Mouse (Mus musculus): Measurements from ENCODE around the gene Gm10024. TPM values are rescaled to one million over a fixed set of nuclear protein-coding genes. Genes with fewer than 3 reads are reported as not detected.
"Not testable (repeated sequence)": the region's sequence is repeated elsewhere in the genome, so short reads cannot be mapped to it uniquely, and the experiment has no call there.

Gene Gm10024
- polyA plus RNA-seq, 2 experiments: not detected

- DNase-seq (ENCODE audit: low spot score): no peak
- H3K4me1 ChIP-seq (ENCODE audit: control insufficient read depth, insufficient read depth, low read length): no peaks in the 10 kb centered on the region
- H3K27ac ChIP-seq (replicated peaks; ENCODE audit: low read depth, low read length): no peak overlapping the region
- WGBS: 73% methylated on average over 3 of the region's 3 CpGs
- H3K4me2 ChIP-seq (replicated peaks; ENCODE audit: low read depth, low read length, severe bottlenecking): no peak overlapping the region
- no peak overlapping the region for H3K9ac ChIP-seq (ENCODE audit: low read depth, low read length, severe bottlenecking)
- no peaks in the 10 kb centered on the region for H3K9me3 ChIP-seq (ENCODE audit: control insufficient read depth, low read length)
- H3K4me3 ChIP-seq (replicated peaks; ENCODE audit: low read length): no peak overlapping the region
- no peaks in the 10 kb centered on the region for H3K27me3 ChIP-seq (ENCODE audit: control insufficient read depth, insufficient read depth, low read length)
- no peak for ATAC-seq (ENCODE audit: low FRiP score, low read depth)
- H3K36me3 ChIP-seq (ENCODE audit: control insufficient read depth, insufficient read depth, low read length): no peaks in the 10 kb centered on the region
- no peak for TF ChIP-seq POLR2A (IDR thresholded peaks at IDR 0.05; ENCODE audit: borderline replicate concordance, extremely low read depth, insufficient read depth, insufficient read length)
Observed at GRCm38 (mm10) chr10:77709831-77710230, 1.4 kb upstream of the Gm10024 start.

GRCm38 (mm10) chr10:77713734-77714133 lies 2.5 kb downstream of the Gm10024 start:
- Histone ChIP-seq H3K27ac (replicated peaks; ENCODE audit: low read depth, low read length) (no peak overlapping the region), H3K4me2 (replicated peaks; ENCODE audit: low read depth, low read length, severe bottlenecking) (no peak overlapping the region), H3K27me3 (ENCODE audit: control insufficient read depth, insufficient read depth, low read length) (no peaks in the 10 kb centered on the region), H3K4me3 (replicated peaks; ENCODE audit: low read length) (no peak overlapping the region), H3K36me3 (ENCODE audit: control insufficient read depth, insufficient read depth, low read length) (no peaks in the 10 kb centered on the region), H3K9ac (ENCODE audit: low read depth, low read length, severe bottlenecking) (no peak overlapping the region), H3K4me1 (ENCODE audit: control insufficient read depth, insufficient read depth, low read length) (no peaks in the 10 kb centered on the region), H3K9me3 (ENCODE audit: control insufficient read depth, low read length) (no peaks in the 10 kb centered on the region)
- TF ChIP-seq POLR2A (IDR thresholded peaks at IDR 0.05; ENCODE audit: borderline replicate concordance, extremely low read depth, insufficient read depth, insufficient read length): no peak
- ATAC-seq (ENCODE audit: low FRiP score, low read depth) (no peak), DNase-seq (ENCODE audit: low spot score) (no peak)
- WGBS: 34% methylated on average over 4 of the region's 4 CpGs

DNA sequence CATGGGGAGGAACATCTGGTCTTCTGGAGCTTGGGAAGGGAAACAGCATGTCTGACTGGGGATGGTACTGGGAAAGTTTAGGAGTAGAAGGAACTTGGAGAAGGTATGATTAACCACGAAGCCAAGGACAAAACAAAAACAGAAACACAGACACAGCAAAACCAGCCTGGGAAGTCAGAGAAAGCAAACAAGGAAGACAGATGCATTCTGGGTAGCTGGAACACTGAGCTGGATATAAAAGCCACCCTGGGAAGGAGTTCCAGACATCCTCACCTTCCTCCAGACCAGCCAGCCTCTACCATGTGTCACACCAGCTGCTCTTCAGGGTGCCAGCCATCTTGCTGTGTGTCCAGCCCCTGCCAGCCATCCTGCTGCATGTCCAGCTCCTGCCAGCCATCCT lies 4.2 kb downstream of the Gm10024 start, which contains the start of gene Gm10142:
Gm10142 (plus strand) TSS at position 301 of the 400 bp plus-strand sequence.
- no peak for ATAC-seq (ENCODE audit: low FRiP score, low read depth)
- no peaks in the 10 kb centered on the region for H3K27me3 ChIP-seq (ENCODE audit: control insufficient read depth, insufficient read depth, low read length)

DNA sequence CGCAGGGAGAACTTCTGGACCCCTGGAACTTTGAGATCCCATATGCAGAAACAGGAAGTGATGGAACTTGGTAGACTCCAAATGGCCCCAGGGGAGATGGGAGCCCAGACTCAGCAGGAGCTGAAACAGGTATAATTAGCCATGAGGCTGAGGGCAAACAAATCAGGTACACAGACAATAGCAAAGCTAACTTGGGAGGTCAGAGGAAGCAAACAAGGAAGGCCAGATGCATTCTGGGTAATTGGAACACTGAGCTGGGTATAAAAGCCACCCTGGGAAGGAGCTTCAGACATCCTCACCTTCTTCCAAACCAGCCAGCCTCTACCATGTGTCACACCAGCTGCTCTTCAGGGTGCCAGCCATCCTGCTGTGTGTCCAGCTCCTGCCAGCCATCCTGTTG lies 9.0 kb downstream of the Gm10024 start, which contains the start of gene Krtap12-1:
Krtap12-1 (plus strand) TSS at position 301 of the 400 bp plus-strand sequence.
- not testable (repeated sequence) for H3K27me3 ChIP-seq (ENCODE audit: control insufficient read depth, insufficient read depth, low read length); H3K4me3 ChIP-seq (replicated peaks; ENCODE audit: low read length); H3K9ac ChIP-seq (ENCODE audit: low read depth, low read length, severe bottlenecking); H3K36me3 ChIP-seq (ENCODE audit: control insufficient read depth, insufficient read depth, low read length); H3K4me1 ChIP-seq (ENCODE audit: control insufficient read depth, insufficient read depth, low read length); H3K4me2 ChIP-seq (replicated peaks; ENCODE audit: low read depth, low read length, severe bottlenecking); ATAC-seq (ENCODE audit: low FRiP score, low read depth); DNase-seq (ENCODE audit: low spot score); H3K9me3 ChIP-seq (ENCODE audit: control insufficient read depth, low read length); H3K27ac ChIP-seq (replicated peaks; ENCODE audit: low read depth, low read length)
- 81% methylated on average over 1 of the region's 1 CpGs for WGBS

More for the DNA sequence above, 4.2 kb downstream of the Gm10024 start, which contains the start of gene Gm10142:
- Histone ChIP-seq H3K27ac (replicated peaks; ENCODE audit: low read depth, low read length) (no peak within 1 kb of the TSS), H3K4me3 (replicated peaks; ENCODE audit: low read length) (no peak within 1 kb of the TSS), H3K4me1 (ENCODE audit: control insufficient read depth, insufficient read depth, low read length) (no peaks in the 10 kb centered on the region), H3K4me2 (replicated peaks; ENCODE audit: low read depth, low read length, severe bottlenecking) (no peak within 1 kb of the TSS), H3K9me3 (ENCODE audit: control insufficient read depth, low read length) (no peaks in the 10 kb centered on the region), H3K36me3 (ENCODE audit: control insufficient read depth, insufficient read depth, low read length) (no peaks in the 10 kb centered on the region), H3K9ac (ENCODE audit: low read depth, low read length, severe bottlenecking) (no peak within 1 kb of the TSS)
- WGBS: 93% methylated on average over 1 of the region's 1 CpGs
- TF ChIP-seq POLR2A (IDR thresholded peaks at IDR 0.05; ENCODE audit: borderline replicate concordance, extremely low read depth, insufficient read depth, insufficient read length): no peak
- no peak for DNase-seq (ENCODE audit: low spot score)

DNA sequence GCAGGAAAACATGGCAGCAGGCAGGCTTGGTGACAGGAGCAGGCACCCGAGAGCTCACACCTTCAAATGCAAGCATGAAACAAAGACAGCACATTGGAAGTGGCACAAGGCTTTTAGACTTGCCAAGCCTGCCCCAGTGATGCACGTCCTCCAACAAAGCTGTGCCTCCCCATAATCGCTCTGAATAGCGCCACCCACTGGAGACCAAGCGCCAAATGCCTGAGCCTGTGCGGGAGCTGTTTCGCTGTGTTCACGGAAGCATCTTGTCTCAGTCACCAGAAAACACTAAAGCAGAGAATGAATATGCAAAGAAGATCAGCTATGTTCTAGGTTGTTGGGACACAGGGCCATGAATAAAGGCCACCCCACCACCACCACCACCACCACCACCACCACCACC lies 13.6 kb downstream of the Gm10024 start:
- no peak overlapping the region for H3K27ac ChIP-seq (replicated peaks; ENCODE audit: low read depth, low read length)
- no peak overlapping the region for H3K9ac ChIP-seq (ENCODE audit: low read depth, low read length, severe bottlenecking)
- no peak overlapping the region for H3K4me3 ChIP-seq (replicated peaks; ENCODE audit: low read length)
- no peaks in the 10 kb centered on the region for H3K9me3 ChIP-seq (ENCODE audit: control insufficient read depth, low read length)
- no peak for TF ChIP-seq POLR2A (IDR thresholded peaks at IDR 0.05; ENCODE audit: borderline replicate concordance, extremely low read depth, insufficient read depth, insufficient read length)
- 75% methylated on average over 8 of the region's 8 CpGs for WGBS
- no peaks in the 10 kb centered on the region for H3K36me3 ChIP-seq (ENCODE audit: control insufficient read depth, insufficient read depth, low read length)
- ATAC-seq (ENCODE audit: low FRiP score, low read depth) (no peak), DNase-seq (ENCODE audit: low spot score) (no peak)
- H3K4me2 ChIP-seq (replicated peaks; ENCODE audit: low read depth, low read length, severe bottlenecking): no peak overlapping the region
- H3K4me1 ChIP-seq (ENCODE audit: control insufficient read depth, insufficient read depth, low read length): no peaks in the 10 kb centered on the region
- H3K27me3 ChIP-seq (ENCODE audit: control insufficient read depth, insufficient read depth, low read length): no peaks in the 10 kb centered on the region

- ATAC-seq (ENCODE audit: low FRiP score, low read depth) (no peak), DNase-seq (ENCODE audit: low spot score) (no peak)
- Histone ChIP-seq H3K36me3 (ENCODE audit: control insufficient read depth, insufficient read depth, low read length) (no peaks in the 10 kb centered on the region), H3K27ac (replicated peaks; ENCODE audit: low read depth, low read length) (no peak within 1 kb of the TSS), H3K4me1 (ENCODE audit: control insufficient read depth, insufficient read depth, low read length) (no peaks in the 10 kb centered on the region), H3K4me3 (replicated peaks; ENCODE audit: low read length) (no peak within 1 kb of the TSS), H3K9me3 (ENCODE audit: control insufficient read depth, low read length) (no peaks in the 10 kb centered on the region), H3K27me3 (ENCODE audit: control insufficient read depth, insufficient read depth, low read length) (no peaks in the 10 kb centered on the region), H3K4me2 (replicated peaks; ENCODE audit: low read depth, low read length, severe bottlenecking) (no peak within 1 kb of the TSS), H3K9ac (ENCODE audit: low read depth, low read length, severe bottlenecking) (no peak within 1 kb of the TSS)
- no peak for TF ChIP-seq POLR2A (IDR thresholded peaks at IDR 0.05; ENCODE audit: borderline replicate concordance, extremely low read depth, insufficient read depth, insufficient read length)
- WGBS: 24% methylated on average over 3 of the region's 3 CpGs
Observed at GRCm38 (mm10) chr10:77726186-77726585, 14.9 kb downstream of the Gm10024 start, which contains the start of gene Gm10100. Gm10100 (plus strand) TSS chr10:77726486.
